Mouse (Mus musculus) cerebellum, adult 18-20 months (tissue): ENCODE data around the gene Pomp.
"Not testable (repeated sequence)": the region's sequence is repeated elsewhere in the genome, so short reads cannot be mapped to it uniquely, and the experiment has no call there.

Experiments used
- DNase-seq, 2 experiments: peaks; one replicate each; pipeline ENCODE4 v3.0.0; 2021

Gene Pomp

GRCm38 (mm10) chr5:147868674-147869073, 8.4 kb downstream of the Pomp start:
- no peak for DNase-seq

DNA sequence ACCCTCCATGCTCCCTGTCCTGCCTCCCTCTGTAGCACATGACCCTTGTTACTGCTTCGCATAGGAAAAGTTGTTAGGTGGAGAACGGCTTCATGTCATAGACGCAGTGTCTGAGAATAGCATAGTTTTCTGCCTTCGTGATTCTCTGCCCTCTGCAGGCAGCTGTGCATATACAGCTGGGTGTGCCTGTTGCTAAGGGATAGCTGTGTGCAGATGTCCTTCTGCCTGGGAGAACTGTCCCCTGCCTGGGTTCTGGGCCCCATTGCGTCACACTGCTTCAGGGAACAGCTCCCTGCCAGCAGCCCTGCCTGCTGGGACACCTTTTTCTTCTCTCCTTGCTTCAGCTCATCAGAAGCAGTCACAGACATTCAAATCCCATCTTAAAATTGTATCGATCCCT, 9.3 kb downstream of the Pomp start:
- no peak for DNase-seq

- DNase-seq, result no peak
Measured at GRCm38 (mm10) chr5:147870296-147870695, 10.0 kb downstream of the Pomp start.

GRCm38 (mm10) chr5:147871091-147871820, 11.0 kb downstream of the Pomp start:
- DNase-seq, result no peak

- no peak for DNase-seq
Measured at GRCm38 (mm10) chr5:147874491-147875065, 14.3 kb downstream of the Pomp start.

DNA sequence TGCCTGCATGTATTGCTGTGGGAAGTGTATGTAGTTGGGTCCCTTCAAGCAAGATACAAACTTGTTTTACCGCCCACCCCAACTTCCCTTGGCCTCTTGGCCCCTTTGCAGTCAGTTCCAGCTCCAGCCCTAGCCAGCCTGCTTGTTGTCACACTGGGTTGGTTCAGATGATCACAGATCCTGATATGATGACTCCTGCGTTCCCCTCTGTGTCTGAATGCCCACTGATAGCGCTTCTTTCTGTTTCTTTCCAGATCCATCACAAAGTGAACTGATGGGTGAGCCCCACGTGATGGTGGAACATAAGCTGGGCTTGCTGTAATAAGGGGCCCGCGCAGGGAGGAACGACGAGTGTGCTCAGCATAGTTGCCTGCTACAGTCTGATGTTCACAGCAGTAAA, 14.9 kb downstream of the Pomp start:
- DNase-seq, result no peak

DNA sequence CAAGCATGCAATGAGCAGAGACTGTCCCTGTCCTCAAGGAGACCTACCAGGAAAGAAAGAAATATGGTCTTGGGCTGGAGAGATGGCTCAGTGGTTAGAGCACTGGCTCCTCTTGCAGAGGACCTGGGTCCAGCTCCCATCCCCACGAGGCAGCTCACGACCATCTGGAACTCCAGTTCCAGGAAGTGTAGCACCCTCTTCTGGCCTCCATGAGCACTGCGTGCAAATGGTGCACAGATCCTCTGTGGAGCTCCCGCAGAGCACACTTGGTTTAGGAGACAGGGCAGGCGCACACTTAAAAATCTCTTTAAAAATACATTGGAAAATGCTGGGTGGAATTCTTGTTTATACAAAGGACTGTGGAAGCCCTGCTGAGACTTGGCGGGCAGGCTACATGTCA, 17.3 kb downstream of the Pomp start:
- DNase-seq, result no peak

- DNase-seq, result no peak
Measured at GRCm38 (mm10) chr5:147879971-147880682, 19.9 kb downstream of the Pomp start.

DNA sequence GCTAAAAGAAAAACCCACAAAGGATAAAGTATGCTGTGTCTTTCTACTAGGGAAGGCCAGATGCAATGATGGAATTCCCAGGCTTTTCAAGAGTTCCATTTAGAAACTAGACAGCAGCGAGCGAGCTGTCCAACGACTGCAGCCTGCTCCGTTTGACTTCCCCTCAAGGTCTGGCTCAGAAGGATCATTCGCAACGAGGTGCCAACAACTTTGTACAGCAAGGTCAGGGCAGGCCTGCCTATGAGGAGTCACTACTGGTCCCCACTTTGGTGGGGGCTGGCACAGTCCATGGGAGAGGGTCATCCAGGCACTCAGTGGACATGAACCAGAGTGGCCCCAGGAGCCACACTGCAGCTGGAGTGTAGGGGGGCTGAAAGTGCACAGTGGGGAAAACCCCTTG, 23.3 kb downstream of the Pomp start:
- no peak for DNase-seq

- no peak for DNase-seq
Measured at GRCm38 (mm10) chr5:147888313-147889297, 28.3 kb downstream of the Pomp start.

DNA sequence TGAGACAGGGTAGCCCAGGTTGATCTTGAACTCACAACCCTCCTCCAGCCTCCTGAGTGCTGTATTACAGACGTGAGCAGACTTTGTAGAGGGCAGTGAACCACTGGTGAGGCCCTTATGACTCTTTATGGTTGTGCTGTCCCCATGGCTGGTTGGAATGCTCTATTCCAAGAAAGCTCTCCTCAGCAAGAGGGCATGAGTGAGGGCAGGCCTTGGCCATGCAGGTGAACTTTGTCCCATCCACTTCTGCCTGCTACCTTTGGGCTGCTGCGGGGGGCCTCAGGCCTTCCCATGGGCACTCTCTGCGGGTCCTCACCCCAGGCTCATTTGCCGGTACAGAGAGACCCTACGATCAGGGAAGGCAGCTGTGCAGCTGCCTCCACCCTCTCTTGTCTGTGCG, 32.5 kb downstream of the Pomp start:
- DNase-seq, result no peak

DNA sequence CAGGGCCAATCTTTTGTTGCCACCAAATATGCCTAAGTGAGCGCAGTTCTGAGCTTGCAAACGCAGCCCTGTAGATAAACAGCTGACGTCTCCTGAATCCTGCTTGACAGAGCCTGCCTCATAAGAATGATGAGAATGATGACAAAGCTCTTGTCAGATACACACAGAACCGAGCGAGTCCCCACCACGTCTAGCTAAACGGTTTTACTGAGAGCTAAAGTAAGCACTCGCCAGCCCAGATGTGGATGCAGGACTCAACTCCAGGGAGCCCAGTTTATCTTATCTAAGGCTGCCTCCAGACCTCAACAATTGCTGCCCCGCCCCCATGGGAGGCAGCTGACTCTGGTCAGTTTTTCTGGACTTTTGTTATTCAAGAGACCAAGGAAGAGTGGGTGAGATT, 32.9 kb downstream of the Pomp start:
- DNase-seq, result peak; percentile 12 to 19

DNA sequence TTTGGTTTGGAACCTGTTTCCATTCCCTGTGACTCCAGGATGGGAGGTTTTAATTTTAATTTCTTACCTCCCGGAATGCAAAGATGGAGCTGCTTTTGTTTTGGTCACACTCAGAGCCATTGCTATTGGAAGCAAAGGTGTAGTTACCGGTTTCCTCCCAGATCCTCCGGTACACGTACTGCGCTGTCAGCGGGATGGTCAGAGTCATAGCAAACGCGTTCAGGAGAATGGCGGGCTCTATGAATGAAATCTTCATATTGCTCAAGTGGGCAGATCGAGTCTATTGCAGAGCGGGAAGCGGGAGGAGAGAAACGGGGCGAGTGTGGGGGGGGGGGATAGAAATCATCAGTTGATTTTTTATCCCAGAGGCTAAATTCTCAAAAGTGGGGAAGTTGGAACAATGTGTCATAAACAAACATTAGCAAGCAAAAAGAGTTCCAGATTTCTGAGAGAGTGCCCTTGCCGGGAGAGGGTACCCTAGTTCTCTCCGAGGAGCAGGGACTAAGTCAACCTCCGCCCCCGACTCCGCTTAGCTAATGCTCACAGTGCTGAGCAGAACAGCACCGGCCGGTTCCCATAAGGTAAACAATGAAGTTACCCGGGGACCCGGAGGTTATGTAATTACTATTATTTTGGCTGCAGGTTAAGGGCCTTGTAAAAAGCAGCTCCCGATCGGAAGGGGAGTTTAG, 33.6 kb downstream of the Pomp start:
- DNase-seq, result peak; percentile 41 to 60

GRCm38 (mm10) chr5:147894455-147895076, 34.3 kb downstream of the Pomp start, which contains the start of gene Slc46a3:
Slc46a3 (minus strand) TSS chr5:147894815.
- peak; percentile 95 to 97 for DNase-seq

GRCm38 (mm10) chr5:147895436-147896198, 35.4 kb downstream of the Pomp start:
- peak; percentile 28 to 29 for DNase-seq

DNA sequence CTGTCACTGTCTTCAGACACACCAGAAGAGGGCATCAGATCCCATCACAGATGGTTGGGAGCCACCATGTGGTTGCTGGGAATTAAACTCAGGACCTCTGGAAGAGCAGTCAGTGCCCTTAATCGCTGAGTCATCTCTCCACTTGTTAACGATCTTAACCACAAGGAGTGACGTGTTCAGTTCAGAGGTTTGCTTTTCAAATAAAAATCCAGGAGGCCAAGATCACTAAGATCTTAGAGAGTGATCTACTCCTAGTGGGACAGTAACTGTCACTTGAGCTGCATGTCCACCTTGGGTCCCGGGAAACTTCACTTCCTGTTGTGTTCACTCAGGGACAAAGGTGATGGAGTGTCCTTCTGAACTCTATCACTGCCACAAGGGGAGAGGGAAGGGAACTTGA, 36.2 kb downstream of the Pomp start:
- DNase-seq, result not testable (repeated sequence)

GRCm38 (mm10) chr5:147898254-147898653, 38.0 kb downstream of the Pomp start:
- DNase-seq, result no peak

- no peak for DNase-seq
Measured at GRCm38 (mm10) chr5:147898968-147899549, 38.8 kb downstream of the Pomp start.

DNA sequence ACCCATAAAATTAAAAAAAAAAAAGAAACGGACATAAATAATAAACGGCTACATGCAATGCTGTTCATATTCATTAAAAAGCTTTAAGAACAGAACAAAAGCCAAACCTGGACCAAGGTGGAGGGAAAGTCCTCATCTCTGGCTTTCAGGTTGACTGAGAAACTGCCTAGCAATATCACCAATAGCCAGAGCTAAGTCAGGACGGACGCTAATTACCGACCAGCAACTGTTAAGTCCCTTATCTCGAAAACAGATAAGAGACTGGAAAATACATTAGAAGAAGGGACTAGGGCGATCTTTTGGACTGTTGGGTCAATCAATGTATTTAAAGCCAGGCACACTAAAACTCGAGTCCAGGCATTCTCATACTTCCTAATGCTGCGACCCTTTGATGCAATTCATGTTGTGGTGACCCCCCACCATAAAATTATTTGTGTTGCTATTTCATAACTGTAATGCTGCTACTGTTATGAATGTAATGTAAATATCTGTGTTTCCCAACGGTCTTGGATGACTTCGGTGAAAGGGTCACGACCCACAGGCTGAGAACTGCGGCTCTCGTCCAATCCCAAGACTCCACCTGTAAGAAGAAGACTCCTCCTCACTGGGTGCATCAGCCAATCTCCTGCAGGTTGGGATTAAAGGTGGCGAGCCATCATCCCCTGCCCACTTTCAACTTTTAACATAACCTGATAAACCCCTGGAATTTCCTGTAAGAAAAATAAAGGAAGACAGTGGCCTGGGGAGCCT, 41.9 kb downstream of the Pomp start:
- no peak for DNase-seq

DNA sequence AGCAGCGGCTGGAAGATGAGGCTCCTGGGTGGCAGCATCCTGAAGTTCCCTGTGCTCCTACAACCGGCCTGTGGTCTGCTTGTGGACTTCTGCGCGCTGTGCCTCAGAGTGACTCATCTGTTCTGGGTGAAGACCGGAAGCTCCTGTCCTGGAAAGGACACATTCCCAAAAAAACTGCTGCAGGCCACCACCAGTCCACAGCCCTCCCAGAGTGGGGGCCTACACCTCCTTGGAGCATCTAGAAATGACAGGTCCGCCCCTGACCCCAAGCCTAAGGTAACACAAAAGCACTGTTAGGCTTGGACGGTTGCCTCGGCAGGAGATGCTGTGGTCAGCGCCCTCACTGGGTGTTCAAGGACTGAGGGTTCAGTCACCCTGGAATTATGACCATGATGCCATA, 42.9 kb downstream of the Pomp start:
- no peak for DNase-seq
